Mouse (Mus musculus): ENCODE data around the gene Sprtn. TPM values are rescaled to one million over a fixed set of nuclear protein-coding genes. Genes with fewer than 3 reads are reported as not detected.

The Sprtn gene
- total and polyA plus RNA-seq, 2 experiments from 2014 or later = 6.0 to 16.0 TPM

DNA sequence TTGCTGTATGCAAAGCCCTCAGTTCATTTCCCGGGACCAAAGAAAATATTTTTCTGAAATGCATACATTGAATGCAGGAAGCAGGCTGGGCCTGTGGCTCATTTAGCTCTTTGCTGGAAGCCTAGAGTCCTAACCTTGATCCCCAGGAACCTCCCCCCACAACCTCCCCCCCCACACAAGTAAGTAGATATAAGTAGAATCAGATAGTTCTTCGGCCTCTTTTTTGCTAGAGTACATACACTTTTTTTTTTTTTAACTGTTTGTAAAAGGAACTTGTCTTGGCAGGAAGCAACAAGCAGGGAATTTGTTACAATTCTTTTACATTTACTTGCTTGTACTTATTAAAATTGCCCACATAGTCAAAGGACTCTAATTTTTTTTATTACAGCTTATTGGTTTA lies 53.2 kb downstream of the Sprtn start:
- Histone ChIP-seq H3K4me2 (ENCODE audit: low read depth) (peak overlapping the region; percentile 82), H3K36me3 (ENCODE audit: insufficient read depth) (no peaks in the 10 kb centered on the region), H3K9me3 (ENCODE audit: low read length) (no peaks in the 10 kb centered on the region), H3K27ac (ENCODE audit: low read depth, low read length) (no peak overlapping the region), H3K27me3 (ENCODE audit: insufficient read depth, low read length) (no peaks in the 10 kb centered on the region), H3K9ac (no peak overlapping the region), H3K4me1 (ENCODE audit: insufficient read depth) (peaks cover 9% of the 10 kb centered on the region), H3K4me3 (ENCODE audit: low read depth, low read length) (peak overlapping the region; percentile 80; the same call in 1 of the 2 replicates)
- DNase-seq (no peak), ATAC-seq (no peak)
- 77% methylated on average over 2 of the region's 2 CpGs for WGBS
- no peak for TF ChIP-seq CTCF (IDR thresholded peaks at IDR 0.05; ENCODE audit: low read depth)

- H3K4me3 ChIP-seq (ENCODE audit: low read depth, low read length) = no peak overlapping the region
- peaks cover 4% of the 10 kb centered on the region; the same call in 1 of the 2 replicates for H3K4me1 ChIP-seq (ENCODE audit: insufficient read depth)
- ATAC-seq (no peak), DNase-seq (no peak)
- TF ChIP-seq CTCF (IDR thresholded peaks at IDR 0.05; ENCODE audit: low read depth) = no peak
- 85% methylated on average over 7 of the region's 7 CpGs for WGBS
- no peaks in the 10 kb centered on the region for H3K9me3 ChIP-seq (ENCODE audit: low read length)
- H3K27ac ChIP-seq (ENCODE audit: low read depth, low read length) = no peak overlapping the region
- H3K9ac ChIP-seq = no peak overlapping the region
- no peak overlapping the region for H3K4me2 ChIP-seq (ENCODE audit: low read depth)
- H3K27me3 ChIP-seq (ENCODE audit: insufficient read depth, low read length) = no peaks in the 10 kb centered on the region
- no peaks in the 10 kb centered on the region for H3K36me3 ChIP-seq (ENCODE audit: insufficient read depth)
These were observed 55.5 kb downstream of the Sprtn start for GRCm38 (mm10) chr8:124953188-124953587.

- no peaks in the 10 kb centered on the region for H3K27me3 ChIP-seq (ENCODE audit: insufficient read depth, low read length)
- no peak overlapping the region for H3K4me2 ChIP-seq (ENCODE audit: low read depth)
- 81% methylated on average over 8 of the region's 8 CpGs for WGBS
- no peak overlapping the region for H3K9ac ChIP-seq
- H3K9me3 ChIP-seq (ENCODE audit: low read length) = no peaks in the 10 kb centered on the region
- H3K27ac ChIP-seq (ENCODE audit: low read depth, low read length) = no peak overlapping the region
- peaks cover 4% of the 10 kb centered on the region; the same call in 1 of the 2 replicates for H3K4me1 ChIP-seq (ENCODE audit: insufficient read depth)
- no peak for TF ChIP-seq CTCF (IDR thresholded peaks at IDR 0.05; ENCODE audit: low read depth)
- DNase-seq (no peak), ATAC-seq (no peak)
- no peaks in the 10 kb centered on the region for H3K36me3 ChIP-seq (ENCODE audit: insufficient read depth)
- no peak overlapping the region for H3K4me3 ChIP-seq (ENCODE audit: low read depth, low read length)
These were observed 56.9 kb downstream of the Sprtn start for GRCm38 (mm10) chr8:124954572-124955082.

Other genes starting within 250 kb of the Sprtn start
- gene 2310022B05Rik, start 234.5 kb upstream of the Sprtn start, total RNA-seq (2014; rRNA removed) = 68.2 and 79.7 TPM in 2 replicates
- gene 2310022B05Rik, start 234.5 kb upstream of the Sprtn start, polyA plus RNA-seq (2015; fragmentation: Nextera tagmentation; extraction: Ambion mirVana) = 35.7 and 37.8 TPM in 2 replicates
- gene Ttc13, start 175.9 kb upstream of the Sprtn start, total RNA-seq (2014; rRNA removed) = 64.2 and 79.2 TPM in 2 replicates
- 50.1 and 56.1 TPM in 2 replicates for gene Ttc13, start 175.9 kb upstream of the Sprtn start, polyA plus RNA-seq (2015; fragmentation: Nextera tagmentation; extraction: Ambion mirVana)
- gene Arv1, start 175.7 kb upstream of the Sprtn start, total RNA-seq (2014; rRNA removed) = 9.5 and 17.6 TPM in 2 replicates
- 25.6 and 31.4 TPM in 2 replicates for gene Arv1, start 175.7 kb upstream of the Sprtn start, polyA plus RNA-seq (2015; fragmentation: Nextera tagmentation; extraction: Ambion mirVana)
- gene Fam89a, start 146.1 kb upstream of the Sprtn start, total RNA-seq (2014; rRNA removed) = 0.23 and 0.29 TPM in 2 replicates
- 0.15 and 0.28 TPM in 2 replicates for gene Fam89a, start 146.1 kb upstream of the Sprtn start, polyA plus RNA-seq (2015; fragmentation: Nextera tagmentation; extraction: Ambion mirVana)
- 64.2 and 68.3 TPM in 2 replicates for gene Trim67, start 104.8 kb upstream of the Sprtn start, total RNA-seq (2014; rRNA removed)
- gene Trim67, start 104.8 kb upstream of the Sprtn start, polyA plus RNA-seq (2015; fragmentation: Nextera tagmentation; extraction: Ambion mirVana) = 21.9 and 25.7 TPM in 2 replicates
- gene Gnpat, start 34.9 kb upstream of the Sprtn start, total RNA-seq (2014; rRNA removed) = 51.8 and 52.9 TPM in 2 replicates
- 42.7 and 51.7 TPM in 2 replicates for gene Gnpat, start 34.9 kb upstream of the Sprtn start, polyA plus RNA-seq (2015; fragmentation: Nextera tagmentation; extraction: Ambion mirVana)
- gene 2810004N23Rik, start 34.8 kb upstream of the Sprtn start, total RNA-seq (2014; rRNA removed) = 25.2 and 33.8 TPM in 2 replicates
- gene 2810004N23Rik, start 34.8 kb upstream of the Sprtn start, polyA plus RNA-seq (2015; fragmentation: Nextera tagmentation; extraction: Ambion mirVana) = 19.9 and 23.4 TPM in 2 replicates
- gene Exoc8, start 181 bp upstream of the Sprtn start, total RNA-seq (2014; rRNA removed) = 31.2 and 33.9 TPM in 2 replicates
- 7.4 and 9.9 TPM in 2 replicates for gene Exoc8, start 181 bp upstream of the Sprtn start, polyA plus RNA-seq (2015; fragmentation: Nextera tagmentation; extraction: Ambion mirVana)
- gene Egln1, start 51.4 kb downstream of the Sprtn start, total RNA-seq (2014; rRNA removed) = 42.9 and 48.5 TPM in 2 replicates
- 13.7 and 15.6 TPM in 2 replicates for gene Egln1, start 51.4 kb downstream of the Sprtn start, polyA plus RNA-seq (2015; fragmentation: Nextera tagmentation; extraction: Ambion mirVana)
- gene Tsnax, start 115.1 kb downstream of the Sprtn start, total RNA-seq (2014; rRNA removed) = 86.3 and 111 TPM in 2 replicates
- gene Tsnax, start 115.1 kb downstream of the Sprtn start, polyA plus RNA-seq (2015; fragmentation: Nextera tagmentation; extraction: Ambion mirVana) = 117 and 146 TPM in 2 replicates
- gene Disc1, start 156.3 kb downstream of the Sprtn start, total RNA-seq (2014; rRNA removed) = 2.8 and 6.4 TPM in 2 replicates
- gene Disc1, start 156.3 kb downstream of the Sprtn start, polyA plus RNA-seq (2015; fragmentation: Nextera tagmentation; extraction: Ambion mirVana) = 0.58 and 0.73 TPM in 2 replicates